Mouse (Mus musculus) cerebellum, adult 2 months (tissue): Measurements from ENCODE around the gene Gpank1.

Experiments used
- CTCF ChIP-seq: fragments of 200-500 bp; IDR thresholded peaks from 2 replicates; pipeline ENCODE4 v1.5.1; 2011; ENCODE audit warnings: low read depth, mild to moderate bottlenecking, control low read depth, low read length, moderate library complexity, borderline replicate concordance; ENCODE audit not compliant: insufficient read depth
- POLR2A ChIP-seq: fragments of 200-500 bp; IDR thresholded peaks from 2 replicates; pipeline ENCODE4 v1.6.1; 2011; ENCODE audit warnings: low read length, control low read depth, borderline replicate concordance; ENCODE audit not compliant: insufficient read depth

- TF ChIP-seq CTCF = no peak
- no peak for TF ChIP-seq POLR2A
Measured at GRCm38 (mm10) chr17:35140490-35140996, 19.3 kb downstream of the Gpank1 start.
